16 mouse cellular contexts compared by ENCODE assay signal in genomic region chr12:82158516-82158915, GRCm38 (mm10). TPM values are rescaled to one million over a fixed set of nuclear protein-coding genes. Genes with fewer than 3 reads are reported as not detected.
DNase-seq lines count a peak whose midpoint lies in the region.
"Had no signal": no experiment of that assay in that cellular context is flagged by ENCODE, and none has a peak within 500 bp of the region (broad histone marks: within the 10 kb centered on the region; RNA-seq: fewer than 3 reads in every experiment).

No protein-coding gene starts in this region.

- intact Hi-C loops in left cerebral cortex, postnatal 4 days (cut with DNase I) = no loop called here

- peak; percentile 54 to 76 for DNase-seq in left cerebral cortex, adult 18-20 months (ENCODE audit: low spot score in 2 of 2)
- DNase-seq in left cerebral cortex, postnatal 4 days = no peak
- DNase-seq in right cerebral cortex, adult 18-20 months = peak; percentile 76
- no peak for DNase-seq in right cerebral cortex, postnatal 4 days
- DNase-seq in brain, adult 2 months (ENCODE audit: low read depth, low spot score) = peak; percentile 67
- no peak for DNase-seq in gastrocnemius, adult 18-20 months (ENCODE audit: low spot score)
- DNase-seq: adrenal gland, adult 2 months; adrenal gland, postnatal 14 days; cerebellum, adult 11-12 months; cerebellum, adult 8-10 months; cerebellum, postnatal 10 days; cerebellum, postnatal 36 days; embryo, embryonic 11 days; gastrocnemius, adult 2 months; gastrocnemius, postnatal 14 days; heart, adult 11 months had no signal

RNA-seq across cellular contexts. Expression of gene Sipa1l1, which starts 10.6 kb away (rescaled TPM):
- 100 to 1,000 TPM; 288 to 302 TPM for total RNA-seq in left cerebral cortex, adult 18-20 months (2021)
- 10 to 100 TPM; 76.5 to 80.0 TPM for total RNA-seq in left cerebral cortex, postnatal 4 days (2021)
- 1 to 10 TPM; 6.6 to 7.3 TPM for total RNA-seq in gastrocnemius, adult 18-20 months (2021)

Comparison
In these comparisons a context has a peak if more than half of its experiments do, and no peak if none do; other contexts are left out.
1. DNase-seq: peak in left cerebral cortex, adult 18-20 months (2 of 2), right cerebral cortex, adult 18-20 months (single experiment) and brain, adult 2 months (single experiment); none in left cerebral cortex, postnatal 4 days (single experiment), right cerebral cortex, postnatal 4 days (single experiment) and gastrocnemius, adult 18-20 months (single experiment).
2. RNA of gene Sipa1l1, which starts 10.6 kb away (total RNA-seq): 288 to 302 TPM in left cerebral cortex, adult 18-20 months and 76.5 to 80.0 TPM in left cerebral cortex, postnatal 4 days; 6.6 to 7.3 TPM in gastrocnemius, adult 18-20 months; every median in the first group is over 4 times any median in the second.